Mouse (Mus musculus): ENCODE results near the gene Unc13b. TPM values are rescaled to one million over a fixed set of nuclear protein-coding genes. Genes with fewer than 3 reads are reported as not detected.

Unc13b gene
- polyA plus RNA-seq, 1 experiment, result 0.42 TPM

GRCm38 (mm10) chr4:43089950-43090349, 31.2 kb downstream of the Unc13b start:
- no peak overlapping the region for H3K4me2 ChIP-seq (ENCODE audit: low read depth)
- H3K4me3 ChIP-seq, result no peak overlapping the region
- no peak for TF ChIP-seq REST (IDR thresholded peaks at IDR 0.05; ENCODE audit: insufficient read depth, insufficient read length)
- no peak for TF ChIP-seq TCF12 (IDR thresholded peaks at IDR 0.05; ENCODE audit: insufficient read depth, poor library complexity, severe bottlenecking)
- TF ChIP-seq USF1 (IDR thresholded peaks at IDR 0.05; ENCODE audit: low read depth), result no peak
- no peak for TF ChIP-seq POLR2AphosphoS2 (IDR thresholded peaks at IDR 0.05; ENCODE audit: insufficient read length, low read depth)
- TF ChIP-seq MYOD1 (IDR thresholded peaks at IDR 0.05; ENCODE audit: control insufficient read depth in 1 of 3, insufficient read length in 2 of 3, low read depth in 2 of 3), result no peak
- TF ChIP-seq CEBPB (IDR thresholded peaks at IDR 0.05; ENCODE audit: insufficient read depth, poor library complexity, severe bottlenecking), result no peak
- no peak for TF ChIP-seq SRF (IDR thresholded peaks at IDR 0.05; ENCODE audit: control insufficient read depth, insufficient read length, low read depth)
- no peak for TF ChIP-seq E2F4 (IDR thresholded peaks at IDR 0.05; ENCODE audit: insufficient read depth)
- TF ChIP-seq TCF3 (IDR thresholded peaks at IDR 0.05; ENCODE audit: insufficient read length, low read depth), result no peak
- no peak for TF ChIP-seq POLR2A (IDR thresholded peaks at IDR 0.05; ENCODE audit: insufficient read length, low read depth)
- TF ChIP-seq MAX (IDR thresholded peaks at IDR 0.05; ENCODE audit: low read depth), result no peak
- no peak for TF ChIP-seq MYOG (IDR thresholded peaks at IDR 0.05; ENCODE audit: control insufficient read depth in 1 of 3, insufficient read depth in 1 of 3, insufficient read length in 2 of 3, low read depth in 2 of 3)
- H3K36me3 ChIP-seq (ENCODE audit: control insufficient read depth, insufficient read depth), result no peaks in the 10 kb centered on the region
- H3K79me2 ChIP-seq (ENCODE audit: control insufficient read depth, insufficient read depth), result no peaks in the 10 kb centered on the region
- H3K27me3 ChIP-seq (ENCODE audit: control insufficient read depth, insufficient read depth, insufficient read length), result no peaks in the 10 kb centered on the region
- no peak overlapping the region for H3ac ChIP-seq (ENCODE audit: control insufficient read depth, insufficient read length)

- no peak for TF ChIP-seq POLR2AphosphoS2 (IDR thresholded peaks at IDR 0.05; ENCODE audit: insufficient read length, low read depth)
- no peak for TF ChIP-seq E2F4 (IDR thresholded peaks at IDR 0.05; ENCODE audit: insufficient read depth)
- no peak for TF ChIP-seq USF1 (IDR thresholded peaks at IDR 0.05; ENCODE audit: low read depth)
- Histone ChIP-seq H3K4me2 (ENCODE audit: low read depth) (no peak overlapping the region), H3K36me3 (ENCODE audit: control insufficient read depth, insufficient read depth) (no peaks in the 10 kb centered on the region), H3K4me3 (no peak overlapping the region), H3K79me2 (ENCODE audit: control insufficient read depth, insufficient read depth) (no peaks in the 10 kb centered on the region), H3ac (ENCODE audit: control insufficient read depth, insufficient read length) (no peak overlapping the region), H3K27me3 (ENCODE audit: control insufficient read depth, insufficient read depth, insufficient read length) (no peaks in the 10 kb centered on the region)
These were observed 32.4 kb downstream of the Unc13b start for GRCm38 (mm10) chr4:43091183-43091582.

GRCm38 (mm10) chr4:43113491-43113890, 54.7 kb downstream of the Unc13b start:
- no peak overlapping the region for H3K4me2 ChIP-seq (ENCODE audit: low read depth)
- no peak overlapping the region for H3K4me3 ChIP-seq
- no peak overlapping the region for H3ac ChIP-seq (ENCODE audit: control insufficient read depth, insufficient read length)
- H3K79me2 ChIP-seq (ENCODE audit: control insufficient read depth, insufficient read depth), result no peaks in the 10 kb centered on the region
- H3K36me3 ChIP-seq (ENCODE audit: control insufficient read depth, insufficient read depth), result no peaks in the 10 kb centered on the region
- TF ChIP-seq TCF12 (IDR thresholded peaks at IDR 0.05; ENCODE audit: insufficient read depth, poor library complexity, severe bottlenecking) (no peak), REST (IDR thresholded peaks at IDR 0.05; ENCODE audit: insufficient read depth, insufficient read length) (no peak), SRF (IDR thresholded peaks at IDR 0.05; ENCODE audit: control insufficient read depth, insufficient read length, low read depth) (no peak), MAX (IDR thresholded peaks at IDR 0.05; ENCODE audit: low read depth) (no peak), E2F4 (IDR thresholded peaks at IDR 0.05; ENCODE audit: insufficient read depth) (no peak), POLR2AphosphoS2 (IDR thresholded peaks at IDR 0.05; ENCODE audit: insufficient read length, low read depth) (no peak), MYOD1 (IDR thresholded peaks at IDR 0.05; ENCODE audit: control insufficient read depth in 1 of 3, insufficient read length in 2 of 3, low read depth in 2 of 3) (no peak), MYOG (IDR thresholded peaks at IDR 0.05; ENCODE audit: control insufficient read depth in 1 of 3, insufficient read depth in 1 of 3, insufficient read length in 2 of 3, low read depth in 2 of 3) (no peak), TCF3 (IDR thresholded peaks at IDR 0.05; ENCODE audit: insufficient read length, low read depth) (no peak), POLR2A (IDR thresholded peaks at IDR 0.05; ENCODE audit: insufficient read length, low read depth) (no peak), USF1 (IDR thresholded peaks at IDR 0.05; ENCODE audit: low read depth) (no peak), CEBPB (IDR thresholded peaks at IDR 0.05; ENCODE audit: insufficient read depth, poor library complexity, severe bottlenecking) (no peak)
- no peaks in the 10 kb centered on the region for H3K27me3 ChIP-seq (ENCODE audit: control insufficient read depth, insufficient read depth, insufficient read length)

GRCm38 (mm10) chr4:43114512-43114911, 55.8 kb downstream of the Unc13b start:
- Histone ChIP-seq H3K79me2 (ENCODE audit: control insufficient read depth, insufficient read depth) (no peaks in the 10 kb centered on the region), H3K27me3 (ENCODE audit: control insufficient read depth, insufficient read depth, insufficient read length) (no peaks in the 10 kb centered on the region), H3K36me3 (ENCODE audit: control insufficient read depth, insufficient read depth) (no peaks in the 10 kb centered on the region), H3K4me3 (no peak overlapping the region), H3ac (ENCODE audit: control insufficient read depth, insufficient read length) (no peak overlapping the region), H3K4me2 (ENCODE audit: low read depth) (no peak overlapping the region)
- TF ChIP-seq MAX (IDR thresholded peaks at IDR 0.05; ENCODE audit: low read depth), result no peak
- no peak for TF ChIP-seq POLR2AphosphoS2 (IDR thresholded peaks at IDR 0.05; ENCODE audit: insufficient read length, low read depth)
- TF ChIP-seq CEBPB (IDR thresholded peaks at IDR 0.05; ENCODE audit: insufficient read depth, poor library complexity, severe bottlenecking), result no peak
- TF ChIP-seq SRF (IDR thresholded peaks at IDR 0.05; ENCODE audit: control insufficient read depth, insufficient read length, low read depth), result no peak
- TF ChIP-seq TCF12 (IDR thresholded peaks at IDR 0.05; ENCODE audit: insufficient read depth, poor library complexity, severe bottlenecking), result no peak
- no peak for TF ChIP-seq TCF3 (IDR thresholded peaks at IDR 0.05; ENCODE audit: insufficient read length, low read depth)
- TF ChIP-seq MYOG (IDR thresholded peaks at IDR 0.05; ENCODE audit: control insufficient read depth in 1 of 3, insufficient read depth in 1 of 3, insufficient read length in 2 of 3, low read depth in 2 of 3), result no peak
- no peak for TF ChIP-seq REST (IDR thresholded peaks at IDR 0.05; ENCODE audit: insufficient read depth, insufficient read length)
- TF ChIP-seq USF1 (IDR thresholded peaks at IDR 0.05; ENCODE audit: low read depth), result no peak
- no peak for TF ChIP-seq MYOD1 (IDR thresholded peaks at IDR 0.05; ENCODE audit: control insufficient read depth in 1 of 3, insufficient read length in 2 of 3, low read depth in 2 of 3)
- no peak for TF ChIP-seq E2F4 (IDR thresholded peaks at IDR 0.05; ENCODE audit: insufficient read depth)
- TF ChIP-seq POLR2A (IDR thresholded peaks at IDR 0.05; ENCODE audit: insufficient read length, low read depth), result no peak

GRCm38 (mm10) chr4:43114946-43115345, 56.2 kb downstream of the Unc13b start:
- Histone ChIP-seq H3K36me3 (ENCODE audit: control insufficient read depth, insufficient read depth) (no peaks in the 10 kb centered on the region), H3ac (ENCODE audit: control insufficient read depth, insufficient read length) (no peak overlapping the region), H3K4me2 (ENCODE audit: low read depth) (no peak overlapping the region), H3K27me3 (ENCODE audit: control insufficient read depth, insufficient read depth, insufficient read length) (no peaks in the 10 kb centered on the region), H3K79me2 (ENCODE audit: control insufficient read depth, insufficient read depth) (no peaks in the 10 kb centered on the region), H3K4me3 (no peak overlapping the region)
- TF ChIP-seq MYOD1 (IDR thresholded peaks at IDR 0.05; ENCODE audit: control insufficient read depth in 1 of 3, insufficient read length in 2 of 3, low read depth in 2 of 3) (no peak), TCF12 (IDR thresholded peaks at IDR 0.05; ENCODE audit: insufficient read depth, poor library complexity, severe bottlenecking) (no peak), SRF (IDR thresholded peaks at IDR 0.05; ENCODE audit: control insufficient read depth, insufficient read length, low read depth) (no peak), MAX (IDR thresholded peaks at IDR 0.05; ENCODE audit: low read depth) (no peak), MYOG (IDR thresholded peaks at IDR 0.05; ENCODE audit: control insufficient read depth in 1 of 3, insufficient read depth in 1 of 3, insufficient read length in 2 of 3, low read depth in 2 of 3) (no peak), E2F4 (IDR thresholded peaks at IDR 0.05; ENCODE audit: insufficient read depth) (no peak), CEBPB (IDR thresholded peaks at IDR 0.05; ENCODE audit: insufficient read depth, poor library complexity, severe bottlenecking) (no peak), POLR2A (IDR thresholded peaks at IDR 0.05; ENCODE audit: insufficient read length, low read depth) (no peak), TCF3 (IDR thresholded peaks at IDR 0.05; ENCODE audit: insufficient read length, low read depth) (no peak), REST (IDR thresholded peaks at IDR 0.05; ENCODE audit: insufficient read depth, insufficient read length) (no peak), POLR2AphosphoS2 (IDR thresholded peaks at IDR 0.05; ENCODE audit: insufficient read length, low read depth) (no peak), USF1 (IDR thresholded peaks at IDR 0.05; ENCODE audit: low read depth) (no peak)
